Mouse (Mus musculus) midbrain, embryonic 16.5 days (tissue): ENCODE measurements around the gene Taf10. TPM values are rescaled to one million over a fixed set of nuclear protein-coding genes. Genes with fewer than 3 reads are reported as not detected.
"Not testable (repeated sequence)": the region's sequence is repeated elsewhere in the genome, so short reads cannot be mapped to it uniquely, and the experiment has no call there.

Experiments used
- ATAC-seq: fragments of 200-750 bp; cut with Nextera tagmentation; 2 replicates; pipeline ENCODE4 v1.8.0; 2017; ENCODE audit warnings: moderate TSS enrichment
- H3K27ac ChIP-seq: fragments of 300-500 bp; sonication (generic); 2 replicates; pipeline ENCODE4 v1.5.1; 2014; ENCODE audit warnings: mild to moderate bottlenecking, low read length, mixed read lengths
- H3K27me3 ChIP-seq: fragments of 300-500 bp; sonication (generic); 2 replicates; pipeline ENCODE4 v1.6.1; 2014; ENCODE audit warnings: low read depth, low read length, mixed read lengths; ENCODE audit not compliant: control insufficient read depth, insufficient read depth
- H3K36me3 ChIP-seq: fragments of 300-500 bp; sonication (generic); 2 replicates; pipeline ENCODE4 v1.6.1; 2014; ENCODE audit warnings: mild to moderate bottlenecking, low read length, moderate library complexity, mixed read lengths; ENCODE audit not compliant: control insufficient read depth, insufficient read depth
- H3K4me1 ChIP-seq: fragments of 300-500 bp; sonication (generic); 2 replicates; pipeline ENCODE4 v1.6.1; 2014; ENCODE audit warnings: mild to moderate bottlenecking, low read length, mixed read lengths; ENCODE audit not compliant: control insufficient read depth, insufficient read depth
- H3K4me2 ChIP-seq: fragments of 300-500 bp; sonication (generic); 2 replicates; pipeline ENCODE4 v1.6.1; 2014; ENCODE audit warnings: mild to moderate bottlenecking, low read length, mixed read lengths
- H3K4me3 ChIP-seq: fragments of 300-500 bp; sonication (generic); 2 replicates; pipeline ENCODE4 v1.5.1; 2014; ENCODE audit warnings: low read depth, mild to moderate bottlenecking, low read length, moderate library complexity, mixed read lengths
- H3K9ac ChIP-seq: fragments of 300-500 bp; sonication (generic); 2 replicates; pipeline ENCODE4 v1.6.1; 2014; ENCODE audit warnings: low read depth, low read length, mixed read lengths
- H3K9me3 ChIP-seq: fragments of 300-500 bp; sonication (generic); replicated peaks from 2 replicates; pipeline ENCODE4 v1.6.1; 2014; ENCODE audit warnings: mild to moderate bottlenecking, low read length, mixed read lengths; ENCODE audit not compliant: control insufficient read depth, poor library complexity, severe bottlenecking
- WGBS: fragments of 180-500 bp; shearing (Covaris S2); extraction: QIAGEN DNeasy Blood & Tissue Kit; methylation state at CpG from one replicate; pipeline ENCODE4 v1.1.7; 2014; 5-methylcytosine and 5-hydroxymethylcytosine counted together
- polyA plus RNA-seq: library from polyadenylated mRNA; unstranded; fragments of >200 nt; fragmentation: Nextera tagmentation; extraction: Ambion mirVana; gene quantifications from 2 replicates; pipeline ENCODE4 v1.2.1, GENCODE M21; 2015

The Taf10 gene
- polyA plus RNA-seq, 1 experiment from 2014 or later = 78.4 TPM

DNA sequence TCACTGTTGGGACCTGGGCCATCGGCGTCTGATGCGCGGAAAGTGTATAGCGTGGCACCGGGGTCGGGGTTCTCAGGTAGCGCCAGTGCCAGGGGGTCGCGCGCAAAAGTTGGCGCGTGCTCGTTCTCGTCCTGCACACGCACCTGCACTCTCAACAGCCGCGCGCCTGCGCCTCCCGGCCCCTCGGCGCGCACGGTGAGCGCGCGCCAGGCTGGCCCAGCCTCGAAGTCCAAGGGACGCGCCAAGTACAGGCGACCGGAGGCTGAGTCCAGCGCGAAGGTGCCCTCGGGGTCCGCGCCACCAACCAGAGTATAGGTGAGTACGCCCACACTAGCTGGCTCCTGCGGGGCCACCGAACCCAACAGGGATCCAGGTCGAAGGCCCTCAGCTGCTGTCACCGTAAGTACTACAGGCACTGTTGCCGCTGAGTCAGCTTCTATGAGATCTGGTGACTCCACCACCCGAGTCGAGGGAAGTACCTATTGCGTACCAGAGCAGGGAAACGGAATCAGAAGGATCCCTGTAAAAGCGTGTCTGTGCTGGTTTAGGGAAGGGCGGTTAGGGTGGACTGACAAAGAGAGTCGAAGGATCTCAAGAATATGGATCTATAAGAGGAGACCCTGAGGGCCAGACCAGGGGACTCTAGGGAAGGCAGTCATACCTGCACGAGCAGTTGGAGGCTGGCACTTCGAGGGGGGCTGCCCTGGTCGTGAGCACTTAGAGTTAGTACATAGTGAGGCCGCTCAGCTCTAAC is 18.5 kb upstream of the Taf10 start:
- peaks cover 62% of the 10 kb centered on the region for H3K36me3 ChIP-seq
- no peaks in the 10 kb centered on the region for H3K27me3 ChIP-seq
- no peak overlapping the region for H3K4me2 ChIP-seq
- H3K9me3 ChIP-seq = no peaks in the 10 kb centered on the region
- 30% methylated on average over 55 of the region's 55 CpGs for WGBS
- peaks cover 2% of the 10 kb centered on the region; the same call in 1 of the 2 replicates for H3K4me1 ChIP-seq
- no peak overlapping the region for H3K9ac ChIP-seq
- H3K27ac ChIP-seq = no peak overlapping the region
- H3K4me3 ChIP-seq = no peak overlapping the region
- peak; percentile 22; the same call in 1 of the 2 replicates for ATAC-seq

DNA sequence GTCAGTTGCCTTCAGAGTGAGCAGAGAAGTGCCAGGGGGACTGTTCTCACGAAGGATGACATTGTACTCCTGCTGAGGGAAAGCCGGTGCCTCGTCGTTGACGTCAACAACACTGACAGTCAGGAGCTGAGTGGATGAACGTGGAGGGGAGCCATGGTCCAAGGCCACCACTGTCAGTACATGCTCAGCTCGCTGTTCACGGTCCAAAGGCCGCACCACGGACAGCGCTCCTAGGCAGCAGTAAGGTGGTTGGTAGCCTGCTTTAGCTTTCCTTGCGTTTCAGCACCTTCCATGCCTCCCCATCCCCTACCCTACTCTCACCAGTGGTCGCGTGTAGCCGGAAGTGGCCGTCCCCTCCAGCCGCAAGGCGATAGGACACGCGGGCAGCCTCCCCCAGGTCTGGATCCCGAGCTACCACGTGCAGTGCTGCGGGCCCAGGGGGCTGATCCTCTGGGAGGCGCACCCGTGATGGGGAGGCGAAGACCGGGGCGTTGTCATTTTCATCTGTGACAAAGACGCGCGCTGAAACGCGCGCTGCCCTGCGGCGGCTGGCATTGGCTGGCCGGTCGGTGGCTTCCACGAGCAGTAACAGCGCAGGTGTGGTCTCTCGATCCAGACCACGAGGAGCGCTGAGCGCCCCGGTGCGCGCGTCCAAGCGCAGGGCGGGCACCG is 17.8 kb upstream of the Taf10 start:
- Histone ChIP-seq H3K36me3 (peaks cover 70% of the 10 kb centered on the region), H3K4me2 (no peak overlapping the region), H3K4me1 (no peaks in the 10 kb centered on the region), H3K4me3 (no peak overlapping the region), H3K9me3 (no peaks in the 10 kb centered on the region), H3K27me3 (no peaks in the 10 kb centered on the region), H3K27ac (no peak overlapping the region), H3K9ac (no peak overlapping the region)
- peak; percentile 14; the same call in 1 of the 2 replicates for ATAC-seq
- 27% methylated on average over 51 of the region's 51 CpGs for WGBS

DNA sequence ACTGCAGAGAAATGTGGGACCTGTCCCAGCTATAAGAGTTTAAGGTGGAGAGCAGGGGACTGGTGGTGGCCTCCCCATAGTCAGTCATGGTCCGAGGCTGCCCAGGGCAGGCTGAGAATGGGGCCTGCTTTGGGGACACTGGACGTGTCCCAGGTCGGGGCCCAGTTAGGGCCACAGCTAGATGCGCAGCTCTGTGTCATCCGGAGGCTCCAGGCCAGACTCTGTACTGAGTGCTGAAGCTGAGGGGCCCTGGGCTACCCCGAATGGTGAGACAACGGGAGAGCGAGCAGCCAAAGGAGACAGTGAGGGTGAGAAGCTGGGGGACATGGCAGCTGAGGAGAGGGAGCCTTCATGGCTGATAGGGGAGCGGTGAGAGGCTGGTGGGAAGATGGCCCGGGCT is 9.1 kb upstream of the Taf10 start:
- H3K36me3 ChIP-seq = peaks cover 56% of the 10 kb centered on the region
- H3K4me2 ChIP-seq = no peak overlapping the region
- WGBS = 92% methylated on average over 10 of the region's 10 CpGs
- H3K9me3 ChIP-seq = no peaks in the 10 kb centered on the region
- H3K27me3 ChIP-seq = no peaks in the 10 kb centered on the region
- H3K4me1 ChIP-seq = peaks cover 9% of the 10 kb centered on the region
- H3K27ac ChIP-seq = no peak overlapping the region
- no peak overlapping the region for H3K9ac ChIP-seq
- ATAC-seq = peak; percentile 2; the same call in 1 of the 2 replicates
- H3K4me3 ChIP-seq = no peak overlapping the region

DNA sequence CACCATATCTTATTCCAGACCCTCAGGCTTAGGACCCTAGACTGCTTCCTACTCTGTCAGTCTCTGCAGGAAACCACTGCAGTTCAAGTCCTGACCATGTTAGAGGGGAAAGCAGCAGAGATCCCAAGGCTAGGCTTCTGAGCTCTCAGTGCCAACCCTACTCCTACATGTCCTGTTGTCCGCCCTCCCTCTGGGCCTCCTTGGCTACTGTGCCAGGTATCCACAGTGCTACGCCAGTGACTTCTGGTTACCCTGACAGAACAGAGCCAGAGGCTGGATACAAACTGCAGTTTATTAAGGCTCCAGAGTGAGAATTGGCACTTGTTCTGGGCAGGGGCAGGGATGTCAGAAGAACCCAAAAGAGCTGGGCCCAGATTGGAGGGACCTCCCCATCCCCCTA is 8.6 kb upstream of the Taf10 start:
- Histone ChIP-seq H3K9ac (no peak overlapping the region), H3K36me3 (peaks cover 51% of the 10 kb centered on the region), H3K4me1 (peaks cover 9% of the 10 kb centered on the region), H3K4me2 (no peak overlapping the region), H3K27me3 (no peaks in the 10 kb centered on the region), H3K27ac (no peak overlapping the region; the same call in 1 of the 2 replicates), H3K9me3 (no peaks in the 10 kb centered on the region), H3K4me3 (no peak overlapping the region)
- peak; percentile 21 for ATAC-seq
- 92% methylated on average over 2 of the region's 2 CpGs for WGBS

DNA sequence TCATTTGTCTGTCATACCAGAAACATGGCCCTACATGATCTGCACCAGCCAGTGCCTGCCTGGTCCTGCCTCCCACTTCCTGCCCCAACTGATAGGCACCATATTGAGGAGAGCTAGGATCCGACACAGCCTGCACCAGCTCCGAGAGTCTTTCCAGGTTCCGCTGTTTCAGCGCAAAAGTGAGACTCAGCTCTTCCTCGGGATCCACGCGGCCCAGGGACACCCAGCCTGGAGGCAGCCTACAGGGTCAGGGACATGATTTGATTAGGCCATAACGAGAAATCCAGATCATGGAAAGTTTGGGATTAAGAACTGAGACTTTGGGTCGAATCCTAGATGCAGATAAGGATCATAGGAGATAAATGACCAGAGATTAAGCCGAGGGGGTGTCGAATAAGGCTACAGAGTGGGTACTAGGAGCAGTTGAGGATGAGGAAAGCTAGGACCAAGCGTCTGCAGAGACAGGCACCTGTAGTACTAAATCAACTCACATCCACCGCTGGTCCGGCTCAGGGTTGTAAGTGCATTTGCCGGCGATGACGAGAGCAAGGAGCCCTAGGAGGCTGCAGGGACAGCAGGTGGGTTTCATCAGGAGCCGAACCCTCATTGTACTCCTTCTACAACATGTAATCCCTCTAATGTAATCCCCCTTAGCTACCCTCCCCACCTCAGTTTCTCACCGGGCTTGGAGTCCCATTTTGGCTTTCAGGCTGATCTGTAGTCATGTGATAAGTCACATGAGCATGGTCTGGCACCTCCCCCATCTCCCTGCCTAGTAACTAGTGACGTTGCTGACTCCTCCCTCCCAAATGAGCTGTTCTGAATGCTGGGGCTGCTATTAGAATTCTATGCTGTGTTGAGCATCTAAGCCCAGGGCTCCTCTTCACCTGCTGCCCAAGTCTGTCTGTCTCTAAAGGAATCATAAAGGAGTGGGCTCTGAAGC is 7.6 kb upstream of the Taf10 start, which contains the start of gene Tpp1:
Gene Tpp1 (minus strand): TSS at position 745 of the 943 bp plus-strand sequence.
- Histone ChIP-seq H3K4me3 (peak within 1 kb of the TSS; percentile 46), H3K4me2 (peak within 1 kb of the TSS; percentile 50), H3K4me1 (peaks cover 9% of the 10 kb centered on the region), H3K9me3 (no peaks in the 10 kb centered on the region), H3K9ac (peak within 1 kb of the TSS; percentile 66), H3K27ac (peak within 1 kb of the TSS; percentile 78), H3K36me3 (peaks cover 41% of the 10 kb centered on the region), H3K27me3 (no peaks in the 10 kb centered on the region)
- ATAC-seq = peak; percentile 85
- 18% methylated on average over 20 of the region's 20 CpGs for WGBS

DNA sequence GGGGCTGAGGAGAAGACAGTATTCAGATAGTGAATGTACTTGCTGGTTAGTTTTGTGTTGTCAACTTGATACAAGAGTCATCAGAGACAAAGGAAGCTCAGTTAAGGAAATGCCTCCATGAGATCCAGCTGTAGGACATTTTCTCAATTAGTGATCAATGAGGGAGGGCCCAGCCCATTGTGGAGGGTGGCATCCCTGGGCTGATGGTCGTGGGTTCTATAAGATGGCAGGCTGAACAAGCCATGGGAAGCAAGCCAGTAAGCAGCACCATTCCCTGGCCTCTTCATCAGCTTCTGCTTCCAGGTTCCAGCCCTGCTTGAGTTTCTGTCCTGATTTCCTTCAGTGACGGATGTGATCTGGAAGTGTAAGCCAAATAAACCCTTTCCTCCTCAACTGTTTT is 3.6 kb upstream of the Taf10 start:
- no peaks in the 10 kb centered on the region for H3K9me3 ChIP-seq
- WGBS = 85% methylated on average over 2 of the region's 2 CpGs
- peaks cover 2% of the 10 kb centered on the region for H3K36me3 ChIP-seq
- H3K4me2 ChIP-seq = no peak overlapping the region
- no peaks in the 10 kb centered on the region for H3K27me3 ChIP-seq
- H3K9ac ChIP-seq = no peak overlapping the region
- H3K27ac ChIP-seq = no peak overlapping the region
- no peak overlapping the region for H3K4me3 ChIP-seq
- H3K4me1 ChIP-seq = peaks cover 23% of the 10 kb centered on the region
- ATAC-seq = no peak

DNA sequence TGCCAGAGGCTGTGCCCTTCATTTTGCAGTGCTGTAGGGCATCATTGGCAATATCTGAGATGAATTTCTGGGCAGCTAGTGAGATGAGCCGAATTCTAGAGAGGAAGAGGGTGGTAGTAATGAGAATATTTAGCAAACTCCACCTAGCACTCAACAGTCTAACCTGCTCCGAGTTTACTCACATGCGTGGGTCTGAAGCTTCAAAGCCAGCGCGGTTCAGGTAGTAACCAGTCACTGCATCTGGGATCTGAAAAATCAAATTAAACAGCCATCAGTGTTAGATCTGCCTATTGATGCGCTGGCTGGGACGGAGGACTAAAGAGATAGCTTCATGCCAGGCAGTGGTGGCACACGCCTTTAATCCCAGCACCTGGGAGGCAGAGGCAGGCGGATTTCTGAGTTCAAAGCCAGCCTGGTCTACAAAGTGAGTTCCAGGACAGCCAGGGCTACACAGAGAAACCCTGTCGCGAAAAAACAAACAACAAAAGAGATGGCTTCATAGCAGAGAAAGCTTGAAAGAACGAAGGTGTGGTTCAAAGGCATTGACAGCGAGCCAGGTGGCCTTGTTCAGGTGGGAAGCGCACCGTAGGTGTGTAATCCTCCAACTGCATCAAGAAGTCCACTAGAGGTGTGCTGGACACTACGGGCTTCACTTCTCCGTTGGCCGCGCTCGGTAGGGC is 775 bp downstream of the Taf10 start:
- peaks cover 24% of the 10 kb centered on the region for H3K4me1 ChIP-seq
- H3K9me3 ChIP-seq, H3K27ac ChIP-seq, H3K27me3 ChIP-seq, H3K36me3 ChIP-seq: not testable (repeated sequence)
- H3K4me3 ChIP-seq = peak overlapping the region; percentile 93
- H3K4me2 ChIP-seq = peak overlapping the region; percentile 88
- 38% methylated on average over 20 of the region's 20 CpGs for WGBS
- ATAC-seq = 0 out of 2 replicates have a peak, but pooled peaks have one; percentile 1
- H3K9ac ChIP-seq = peak overlapping the region; percentile 95

DNA sequence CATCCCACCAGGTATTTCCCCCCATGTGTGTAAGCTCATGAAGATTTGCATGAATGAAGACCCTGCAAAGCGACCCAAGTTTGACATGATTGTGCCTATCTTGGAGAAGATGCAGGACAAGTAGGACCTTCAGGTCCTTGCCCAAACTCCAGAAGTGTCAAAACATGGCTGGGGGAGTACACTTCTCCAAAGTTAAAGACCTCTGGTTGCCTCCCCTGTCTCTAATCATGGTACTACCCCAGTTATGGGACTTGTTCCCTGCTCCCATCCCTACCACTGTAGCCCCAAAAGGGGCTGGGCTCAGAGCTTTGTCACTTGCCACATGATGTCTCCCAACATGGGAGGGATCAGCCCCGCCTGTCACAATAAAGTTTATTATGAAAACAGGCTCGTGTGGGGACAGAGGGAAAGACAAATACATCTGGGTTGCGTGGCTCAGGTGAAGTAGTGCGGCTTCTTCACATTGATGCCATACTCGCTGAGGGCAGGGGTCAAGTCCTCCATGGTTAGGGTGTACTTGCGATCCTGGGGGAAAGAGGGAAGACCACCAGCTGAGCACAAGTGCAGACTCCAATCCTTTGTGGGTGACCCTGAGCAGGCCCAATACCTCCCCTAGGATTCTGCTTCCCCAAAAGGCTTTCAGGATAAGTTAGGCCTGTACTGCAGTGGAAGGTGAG is 1.5 kb downstream of the Taf10 start:
- not testable (repeated sequence) for H3K27me3 ChIP-seq, H3K4me3 ChIP-seq, H3K27ac ChIP-seq, H3K36me3 ChIP-seq, H3K9me3 ChIP-seq, ATAC-seq, H3K9ac ChIP-seq, H3K4me2 ChIP-seq
- H3K4me1 ChIP-seq = peaks cover 30% of the 10 kb centered on the region
- 85% methylated on average over 7 of the region's 7 CpGs for WGBS
